Mouse (Mus musculus): ENCODE results near the gene Dagla.

GRCm38 (mm10) chr19:10219593-10219992 is 85.1 kb downstream of the Dagla start:
- TF ChIP-seq POLR2A (IDR thresholded peaks at IDR 0.05; ENCODE audit: insufficient read length, low read depth) (no peak), MYOG (IDR thresholded peaks at IDR 0.05; ENCODE audit: control insufficient read depth in 1 of 3, insufficient read depth in 1 of 3, insufficient read length in 2 of 3, low read depth in 2 of 3) (no peak), USF1 (IDR thresholded peaks at IDR 0.05; ENCODE audit: low read depth) (no peak)
